10 mouse cellular contexts compared by ENCODE assay signal in genomic region chr1:91819237-91819636, GRCm38 (mm10). TPM values are rescaled to one million over a fixed set of nuclear protein-coding genes. Genes with fewer than 3 reads are reported as not detected.
DNase-seq lines count a peak whose midpoint lies in the region; ATAC-seq lines count a peak whose summit lies in the region.
"Had no signal": no experiment of that assay in that cellular context is flagged by ENCODE, and none has a peak within 500 bp of the region (broad histone marks: within the 10 kb centered on the region; RNA-seq: fewer than 3 reads in every experiment).

No protein-coding gene starts in this region.

- peaks cover 16% of the 10 kb centered on the region; the same call in 1 of the 2 replicates for H3K4me1 ChIP-seq in hindbrain, embryonic 10.5 days (replicated peaks)
- 0 out of 2 replicates have a peak, but pooled peaks cover 4% of the 10 kb centered on the region for H3K4me1 ChIP-seq in hindbrain, embryonic 14.5 days (replicated peaks; ENCODE audit: control insufficient read depth, insufficient read depth, low read length)
- H3K4me1 ChIP-seq: liver, embryonic 13.5 days had no signal

- H3K27me3 ChIP-seq in hindbrain, embryonic 10.5 days (ENCODE audit: insufficient read depth, poor library complexity, severe bottlenecking), result no peaks in the 10 kb centered on the region
- no peaks in the 10 kb centered on the region for H3K27me3 ChIP-seq in hindbrain, embryonic 14.5 days (ENCODE audit: control insufficient read depth, insufficient read depth, low read length)
- H3K27me3 ChIP-seq: liver, embryonic 13.5 days had no signal

- H3K9ac ChIP-seq in hindbrain, embryonic 14.5 days, result no peak overlapping the region
- H3K9ac ChIP-seq: liver, embryonic 13.5 days had no signal

- whole genome bisulfite sequencing in hindbrain, embryonic 10.5 days, result 63% methylated on average over 9 of the region's 9 CpGs
- WGBS in hindbrain, embryonic 14.5 days, result 63% methylated on average over 9 of the region's 9 CpGs

- DNase-seq in hindbrain, embryonic 10.5 days (ENCODE audit: low spot score), result peak; percentile 38
- no peak for DNase-seq in hindbrain, embryonic 14.5 days (ENCODE audit: low spot score)
- DNase-seq in ovary, postnatal 14 days (ENCODE audit: low spot score), result peak; percentile 29
- no peak for DNase-seq in ovary, adult 18-20 months (ENCODE audit: low spot score)
- DNase-seq in embryo, embryonic 10 days (ENCODE audit: low spot score), result peak; percentile 54
- DNase-seq in thymus, postnatal 0 days (ENCODE audit: low spot score), result peak; percentile 18
- no peak for DNase-seq in layer of hippocampus, adult 9-11 months
- no peak for DNase-seq in layer of hippocampus, adult 18-20 months (ENCODE audit: low spot score in 2 of 2)
- DNase-seq: liver, embryonic 13.5 days had no signal

- ATAC-seq in hindbrain, embryonic 14.5 days (ENCODE audit: low FRiP score), result no peak

- H3K4me2 ChIP-seq in hindbrain, embryonic 14.5 days (replicated peaks), result no peak overlapping the region
- H3K4me2 ChIP-seq: liver, embryonic 13.5 days had no signal

- H3K9me3 ChIP-seq in hindbrain, embryonic 10.5 days, result no peaks in the 10 kb centered on the region
- H3K9me3 ChIP-seq in hindbrain, embryonic 14.5 days (ENCODE audit: control insufficient read depth, low read length), result no peaks in the 10 kb centered on the region
- H3K9me3 ChIP-seq: liver, embryonic 13.5 days had no signal

- H3K4me3 ChIP-seq in hindbrain, embryonic 10.5 days, result no peak overlapping the region
- H3K4me3 ChIP-seq in hindbrain, embryonic 14.5 days (replicated peaks; ENCODE audit: low read length), result no peak overlapping the region
- H3K4me3 ChIP-seq: erythroblast, embryonic 14.5 days; liver, embryonic 13.5 days had no signal

- H3K27ac ChIP-seq in hindbrain, embryonic 10.5 days, result no peak overlapping the region
- H3K27ac ChIP-seq in hindbrain, embryonic 14.5 days, result no peak overlapping the region
- H3K27ac ChIP-seq: liver, embryonic 13.5 days had no signal

- H3K36me3 ChIP-seq in hindbrain, embryonic 10.5 days, result no peaks in the 10 kb centered on the region
- no peaks in the 10 kb centered on the region for H3K36me3 ChIP-seq in hindbrain, embryonic 14.5 days (replicated peaks; ENCODE audit: control insufficient read depth, insufficient read depth)
- H3K36me3 ChIP-seq: liver, embryonic 13.5 days had no signal

RNA-seq across cellular contexts. Expression of gene Twist2, which starts 18.0 kb away (rescaled TPM):
- 19.7 and 19.8 TPM in 2 replicates for polyA plus RNA-seq in hindbrain, embryonic 10.5 days (2016; fragmentation: Nextera tagmentation; extraction: Ambion mirVana)
- polyA plus RNA-seq in hindbrain, embryonic 14.5 days (2014; fragmentation: Nextera tagmentation; extraction: Ambion mirVana), result 1.4 and 2.0 TPM in 2 replicates
- polyA plus RNA-seq in thymus, postnatal 0 days (2015; fragmentation: Nextera tagmentation; extraction: Ambion mirVana), result 0.72 and 1.2 TPM in 2 replicates
- total RNA-seq in layer of hippocampus, adult 18-20 months (2021), result 1 to 10 TPM in 1 of 2 experiments, under 1 TPM in 1; 0.97 to 1.6 TPM
- polyA plus RNA-seq: erythroblast, embryonic 14.5 days had no signal

Comparison
In these comparisons a context has a peak if more than half of its experiments do, and no peak if none do; other contexts are left out.
1. DNase-seq: peak in hindbrain, embryonic 10.5 days (single experiment), ovary, postnatal 14 days (single experiment), embryo, embryonic 10 days (single experiment) and thymus, postnatal 0 days (single experiment); none in hindbrain, embryonic 14.5 days (single experiment), ovary, adult 18-20 months (single experiment), layer of hippocampus, adult 9-11 months (single experiment) and layer of hippocampus, adult 18-20 months (0 of 2).